Mouse (Mus musculus): ENCODE results near the gene Postn.

GRCm38 (mm10) chr3:54401706-54402105 lies 40.8 kb downstream of the Postn start:
- TF ChIP-seq CTCF (IDR thresholded peaks at IDR 0.05; ENCODE audit: low read depth, low read length) (no peak), EP300 (IDR thresholded peaks at IDR 0.05; ENCODE audit: insufficient read depth, low read depth, low read length) (no peak)
